Mouse (Mus musculus): ENCODE measurements at regions not wholly inside any gene's neighbourhood (a gene's known extent, or its start where the extent isn't known, plus 50 kb on each side); places are given as distances from the start of the nearest gene placed in this dataset.

DNA sequence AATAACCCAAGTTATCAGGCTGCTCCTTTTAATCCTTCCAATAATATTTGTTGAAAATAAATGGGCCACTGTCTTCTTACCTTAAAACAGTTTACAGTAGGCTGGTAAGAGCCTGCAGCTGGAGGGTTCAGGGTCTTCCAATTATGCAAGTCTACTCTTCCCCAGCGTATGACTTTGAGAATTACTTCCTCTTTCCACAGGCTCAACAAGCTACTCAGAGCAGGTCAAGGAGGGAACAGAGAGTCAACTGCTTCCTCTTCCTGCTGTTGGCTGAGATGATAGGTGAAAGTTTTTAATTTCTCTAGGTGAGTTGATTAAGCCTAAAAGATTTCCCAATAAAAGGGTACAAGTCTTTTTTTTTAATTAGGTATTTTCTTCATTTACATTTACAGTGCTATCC lies 176.9 kb upstream of the Nampt start:
- DNase-seq (ENCODE audit: low spot score in 2 of 2), result no peak

- DNase-seq (ENCODE audit: low spot score in 2 of 2), result no peak
Measured at GRCm38 (mm10) chr12:32653096-32653495, 166.2 kb upstream of the Nampt start.

- DNase-seq (ENCODE audit: low spot score in 2 of 2), result peak; percentile 68 to 71
Measured at GRCm38 (mm10) chr12:32656194-32656593, 163.2 kb upstream of the Nampt start.

DNA sequence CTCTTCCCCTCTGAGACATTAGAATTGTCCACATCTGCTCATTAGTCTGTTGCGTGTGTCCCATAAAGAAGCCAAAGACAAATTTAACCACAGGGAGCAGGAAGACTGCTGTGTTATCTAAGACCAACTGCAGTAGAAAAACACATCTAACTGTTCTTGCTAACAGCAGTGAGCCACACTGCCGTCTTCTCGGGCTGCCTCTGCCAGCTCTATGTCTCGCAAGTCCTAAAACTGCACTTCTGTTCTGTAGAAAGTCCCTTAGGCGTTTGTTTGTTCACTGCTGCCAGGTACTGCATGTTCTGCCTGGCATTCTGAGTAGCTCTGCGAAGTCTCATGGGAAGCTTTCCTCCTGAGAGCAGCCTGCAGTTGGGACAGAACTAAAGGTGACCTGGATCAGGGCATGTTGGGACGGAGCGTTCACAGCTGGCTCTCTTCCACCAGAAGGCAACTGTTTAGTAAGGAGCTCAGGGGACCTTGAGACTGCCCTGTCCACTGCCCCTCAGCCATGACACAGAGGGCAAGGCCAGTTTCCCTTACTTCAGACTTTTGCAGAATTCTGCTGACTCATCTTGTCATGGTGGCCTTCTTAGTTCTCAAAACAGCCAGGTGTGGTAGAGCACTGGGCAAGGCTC lies 157.4 kb upstream of the Nampt start:
- DNase-seq (ENCODE audit: low spot score in 2 of 2), result peak; percentile 62 to 63

DNA sequence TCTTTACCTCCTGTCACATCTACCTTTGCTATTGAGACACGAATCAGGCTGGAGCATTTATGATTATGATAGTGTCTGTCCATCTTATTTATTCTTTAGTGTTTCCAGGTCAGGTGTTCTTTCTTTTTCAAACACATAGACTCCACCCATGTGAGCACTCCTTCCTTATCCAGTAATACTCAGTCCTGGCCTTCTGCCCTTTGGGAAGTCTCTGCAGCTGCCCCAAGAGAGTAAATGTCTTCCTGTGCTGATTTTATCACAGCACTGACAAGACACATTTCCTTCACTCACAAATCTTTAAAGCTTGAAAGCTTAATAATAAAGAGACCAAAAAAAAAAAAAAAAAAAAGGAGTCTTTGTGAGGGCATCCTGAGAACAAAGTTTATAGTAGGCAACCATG lies 153.3 kb upstream of the Nampt start:
- no peak for DNase-seq (ENCODE audit: low spot score in 2 of 2)

GRCm38 (mm10) chr12:32677908-32678307 lies 141.4 kb upstream of the Nampt start:
- peak; percentile 69 to 71 for DNase-seq (ENCODE audit: low spot score in 2 of 2)

- DNase-seq (ENCODE audit: low spot score in 2 of 2), result peak; percentile 69 to 81
Measured at GRCm38 (mm10) chr12:32678756-32679155, 140.6 kb upstream of the Nampt start.

DNA sequence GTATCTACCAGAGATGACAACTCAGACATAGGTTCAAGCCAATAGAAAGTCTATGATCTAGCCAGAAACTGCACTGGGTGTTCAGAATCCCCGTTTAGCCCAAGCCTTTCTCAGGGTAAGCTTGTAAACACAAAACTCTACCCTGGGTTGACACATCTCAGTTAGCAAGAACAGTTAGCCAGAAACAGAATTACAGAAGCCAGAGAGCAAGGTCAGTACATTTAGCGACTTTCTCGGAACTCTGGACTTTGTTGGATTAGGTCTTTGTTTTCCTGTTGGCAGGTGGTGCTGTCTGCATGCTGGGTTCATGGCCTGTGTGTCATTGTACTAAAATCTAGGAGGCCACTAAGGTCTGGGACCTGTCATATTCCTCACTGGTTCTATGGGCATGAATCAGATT lies 137.4 kb upstream of the Nampt start:
- peak in 1 of 2 experiments; percentile 8 for DNase-seq (ENCODE audit: low spot score in 2 of 2)

DNA sequence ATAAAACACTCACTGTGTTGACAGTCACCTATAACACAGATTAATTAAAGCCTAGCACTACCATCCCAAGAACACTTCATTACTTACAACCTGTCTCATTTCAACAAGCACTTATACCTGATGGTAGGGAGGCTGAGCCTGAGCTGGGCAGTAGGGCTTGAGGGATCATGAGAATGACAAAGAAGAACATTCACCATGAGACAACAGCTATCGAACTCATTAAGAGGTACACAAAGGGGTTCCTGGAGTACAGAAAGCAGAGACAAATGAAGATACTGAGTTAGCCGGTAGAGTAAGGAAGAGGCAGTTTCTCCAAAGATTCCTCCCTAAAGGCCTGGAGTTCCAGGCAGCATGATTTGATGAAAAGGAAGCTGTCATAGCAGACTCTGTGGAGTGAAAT lies 136.0 kb upstream of the Nampt start:
- DNase-seq (ENCODE audit: low spot score in 2 of 2), result no peak

- DNase-seq (ENCODE audit: low spot score in 2 of 2), result no peak
Measured at GRCm38 (mm10) chr12:32685788-32686385, 133.5 kb upstream of the Nampt start.

GRCm38 (mm10) chr12:32689361-32689760 lies 130.0 kb upstream of the Nampt start:
- no peak for DNase-seq (ENCODE audit: low spot score in 2 of 2)

GRCm38 (mm10) chr12:32690096-32690495 lies 129.2 kb upstream of the Nampt start:
- no peak for DNase-seq (ENCODE audit: low spot score in 2 of 2)

DNA sequence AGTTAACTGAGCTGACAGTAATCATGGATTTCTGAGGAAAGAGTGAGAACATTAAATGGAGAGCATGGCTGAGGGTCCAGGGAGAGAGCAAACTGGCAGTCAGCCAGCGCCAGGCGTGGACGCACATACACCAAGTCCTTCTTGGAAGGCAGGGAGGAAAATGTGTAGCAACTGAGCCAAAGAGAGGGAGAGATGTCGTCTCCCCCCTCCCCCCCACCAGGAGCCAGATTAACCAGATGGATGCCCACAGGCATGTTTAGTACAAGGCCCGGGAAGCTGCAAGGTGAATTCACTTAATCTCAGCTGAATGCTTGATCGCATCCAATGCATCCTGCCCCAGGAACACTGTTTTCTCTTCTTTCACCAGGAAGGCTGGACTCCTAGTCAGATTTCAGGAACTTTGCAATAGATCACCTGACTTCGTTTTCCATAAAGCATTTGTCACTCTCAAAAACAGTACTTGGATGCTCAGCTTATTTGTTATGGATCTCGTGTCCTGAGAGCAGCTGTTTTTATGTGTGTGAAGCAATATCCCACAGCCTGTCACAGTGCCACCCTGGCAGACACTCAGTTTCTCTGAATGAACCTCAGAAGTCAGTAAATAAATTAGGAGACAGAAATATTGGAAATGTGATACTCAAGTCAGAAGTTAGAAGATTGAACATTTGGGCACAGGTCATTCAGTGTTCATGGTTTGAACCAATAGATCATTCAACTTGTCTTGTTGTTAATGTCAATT lies 127.1 kb upstream of the Nampt start:
- no peak for DNase-seq (ENCODE audit: low spot score in 2 of 2)

- DNase-seq (ENCODE audit: low spot score in 2 of 2), result no peak
Measured at GRCm38 (mm10) chr12:32692962-32693361, 126.4 kb upstream of the Nampt start.

- no peak for DNase-seq (ENCODE audit: low spot score in 2 of 2)
Measured at GRCm38 (mm10) chr12:32693678-32694077, 125.7 kb upstream of the Nampt start.

- DNase-seq (ENCODE audit: low spot score in 2 of 2), result no peak
Measured at GRCm38 (mm10) chr12:32696832-32697231, 122.5 kb upstream of the Nampt start.

DNA sequence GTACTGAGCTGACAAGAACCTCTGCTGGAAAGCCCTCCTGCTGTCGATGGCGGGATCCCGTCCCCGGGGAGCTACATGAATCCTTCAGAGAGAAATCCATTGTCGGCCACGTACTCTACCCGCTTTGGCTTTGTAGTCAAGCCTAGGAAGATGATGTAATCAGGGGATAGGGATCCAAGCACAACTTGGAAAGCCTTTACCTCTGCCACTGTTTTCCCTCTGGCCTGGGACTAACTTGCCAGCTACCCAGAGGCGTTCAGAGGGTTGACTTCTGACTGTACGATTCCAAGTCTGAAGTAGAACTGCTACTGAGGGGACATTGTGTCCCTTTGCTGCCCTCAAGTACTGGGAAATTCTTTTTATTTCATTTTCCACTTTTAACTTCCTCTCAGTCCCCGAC lies 110.2 kb upstream of the Nampt start:
- DNase-seq (ENCODE audit: low spot score in 2 of 2), result peak; percentile 6 to 14

GRCm38 (mm10) chr12:32717129-32717921 lies 102.0 kb upstream of the Nampt start:
- peak; percentile 85 to 88 for DNase-seq (ENCODE audit: low spot score in 2 of 2)

GRCm38 (mm10) chr12:32719203-32719602 lies 100.1 kb upstream of the Nampt start:
- DNase-seq (ENCODE audit: low spot score in 2 of 2), result no peak

- DNase-seq (ENCODE audit: low spot score in 2 of 2), result no peak
Measured at GRCm38 (mm10) chr12:32724451-32725188, 94.7 kb upstream of the Nampt start.

DNA sequence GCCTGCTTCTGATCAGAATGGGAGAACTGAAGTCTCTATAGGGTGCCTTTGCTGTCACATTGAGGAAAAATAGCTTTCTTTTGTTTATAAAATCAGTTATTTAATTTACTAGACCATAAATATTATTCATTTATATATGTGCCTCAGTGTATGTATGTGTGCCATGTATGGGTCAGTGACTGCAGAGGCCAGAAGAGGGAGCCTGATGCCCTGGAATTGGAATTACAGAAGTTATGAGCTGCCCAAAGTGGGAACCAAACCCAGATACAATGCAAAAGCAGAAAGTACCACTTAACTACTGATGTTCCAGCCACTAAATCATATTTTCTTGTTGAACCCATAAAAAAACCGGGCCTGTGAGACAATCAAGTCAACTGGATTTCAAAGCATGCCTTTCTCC lies 91.8 kb upstream of the Nampt start:
- DNase-seq (ENCODE audit: low spot score in 2 of 2), result no peak

DNA sequence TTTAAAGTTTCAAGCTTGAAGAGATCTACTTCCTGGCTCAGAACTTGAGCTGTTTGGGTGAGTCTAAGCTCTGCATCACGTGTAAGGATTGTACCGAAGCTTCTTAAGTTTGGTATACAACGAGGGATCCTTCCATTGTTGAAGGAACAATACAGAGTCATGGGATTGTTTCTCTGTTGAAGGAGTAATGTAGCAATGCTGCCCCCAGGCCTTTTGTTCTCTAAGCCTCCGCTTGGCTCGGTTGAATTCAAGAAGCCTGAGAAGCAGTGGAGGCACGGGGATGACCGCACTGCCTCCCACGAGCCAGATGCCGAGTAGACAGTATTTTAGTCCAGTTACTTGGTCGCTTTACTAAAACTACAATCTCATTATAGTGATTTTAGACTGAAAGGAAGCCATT lies 90.9 kb upstream of the Nampt start:
- no peak for DNase-seq (ENCODE audit: low spot score in 2 of 2)

Data from heart, adult 9 months (tissue).